Mouse (Mus musculus) forebrain, embryonic 15.5 days (tissue): ENCODE results near the gene Ndufv3. TPM values are rescaled to one million over a fixed set of nuclear protein-coding genes. Genes with fewer than 3 reads are reported as not detected.

ENCODE experiments used
- ATAC-seq: fragments of 200-750 bp; cut with Nextera tagmentation; replicated peaks from 2 replicates; pipeline ENCODE4 v1.8.0; 2017; ENCODE audit warnings: mild to moderate bottlenecking, moderate TSS enrichment, moderate library complexity
- H3K27ac ChIP-seq: fragments of 300-500 bp; sonication (generic); replicated peaks from 2 replicates; pipeline ENCODE4 v1.5.1; 2015; ENCODE audit warnings: mild to moderate bottlenecking, inconsistent platforms
- H3K27me3 ChIP-seq: fragments of 300-500 bp; sonication (generic); 2 replicates; pipeline ENCODE4 v1.6.1; 2015; ENCODE audit warnings: inconsistent platforms
- H3K36me3 ChIP-seq: fragments of 300-500 bp; sonication (generic); 2 replicates; pipeline ENCODE4 v1.6.1; 2015; ENCODE audit warnings: mild to moderate bottlenecking, inconsistent platforms
- H3K4me1 ChIP-seq: fragments of 300-500 bp; sonication (generic); 2 replicates; pipeline ENCODE4 v1.6.1; 2015; ENCODE audit warnings: inconsistent platforms
- H3K4me2 ChIP-seq: fragments of 300-500 bp; sonication (generic); replicated peaks from 2 replicates; pipeline ENCODE4 v1.6.1; 2015; ENCODE audit warnings: mild to moderate bottlenecking, inconsistent platforms
- H3K4me3 ChIP-seq: fragments of 300-500 bp; sonication (generic); 2 replicates; pipeline ENCODE4 v1.5.1; 2015; ENCODE audit warnings: mild to moderate bottlenecking, inconsistent platforms
- H3K9ac ChIP-seq: fragments of 300-500 bp; sonication (generic); replicated peaks from 2 replicates; pipeline ENCODE4 v1.6.1; 2015; ENCODE audit warnings: mild to moderate bottlenecking, inconsistent platforms
- H3K9me3 ChIP-seq: fragments of 300-500 bp; sonication (generic); 2 replicates; pipeline ENCODE4 v1.6.1; 2016; ENCODE audit warnings: inconsistent platforms
- WGBS: fragments of 180-500 bp; shearing (Covaris S2); methylation state at CpG from one replicate; pipeline ENCODE4 v1.1.7; 2015; ENCODE audit warnings: mixed read lengths; 5-methylcytosine and 5-hydroxymethylcytosine counted together
- polyA plus RNA-seq: library from polyadenylated mRNA; unstranded; fragments of >200 nt; fragmentation: Nextera tagmentation; extraction: Ambion mirVana; gene quantifications from 2 replicates; pipeline ENCODE4 v1.2.1, GENCODE M21; 2015

Gene Ndufv3
- polyA plus RNA-seq, 1 experiment from 2014 or later: 334 TPM

DNA sequence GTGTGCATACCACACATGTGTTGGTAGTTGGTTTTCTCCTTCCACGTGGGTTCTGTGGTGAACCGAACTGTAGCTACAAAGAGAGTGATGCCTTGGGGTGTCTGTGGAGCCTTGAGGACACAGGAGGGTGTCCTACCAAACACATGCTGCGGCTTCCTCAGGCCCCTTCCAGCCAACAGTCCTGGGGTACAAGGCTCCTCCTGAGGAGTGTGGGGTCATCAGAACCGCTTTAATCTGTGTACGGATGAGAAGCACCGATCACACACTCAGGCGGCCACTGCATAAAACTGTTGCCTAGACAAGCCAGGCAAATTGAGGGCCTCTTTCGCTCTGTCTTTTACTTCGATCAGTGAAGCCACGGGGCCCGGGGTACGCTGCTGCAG, 43.7 kb downstream of the Ndufv3 start:
- H3K9ac ChIP-seq: peak overlapping the region; percentile 56
- no peaks in the 10 kb centered on the region for H3K9me3 ChIP-seq
- 0 out of 2 replicates have a peak, but pooled peaks have one; percentile 4 for ATAC-seq
- H3K36me3 ChIP-seq: no peaks in the 10 kb centered on the region
- H3K4me2 ChIP-seq: peak overlapping the region; percentile 48
- peaks cover 35% of the 10 kb centered on the region for H3K4me1 ChIP-seq
- WGBS: 20% methylated on average over 12 of the region's 12 CpGs
- no peaks in the 10 kb centered on the region for H3K27me3 ChIP-seq
- H3K4me3 ChIP-seq: peak overlapping the region; percentile 78
- peak overlapping the region; percentile 92 for H3K27ac ChIP-seq

DNA sequence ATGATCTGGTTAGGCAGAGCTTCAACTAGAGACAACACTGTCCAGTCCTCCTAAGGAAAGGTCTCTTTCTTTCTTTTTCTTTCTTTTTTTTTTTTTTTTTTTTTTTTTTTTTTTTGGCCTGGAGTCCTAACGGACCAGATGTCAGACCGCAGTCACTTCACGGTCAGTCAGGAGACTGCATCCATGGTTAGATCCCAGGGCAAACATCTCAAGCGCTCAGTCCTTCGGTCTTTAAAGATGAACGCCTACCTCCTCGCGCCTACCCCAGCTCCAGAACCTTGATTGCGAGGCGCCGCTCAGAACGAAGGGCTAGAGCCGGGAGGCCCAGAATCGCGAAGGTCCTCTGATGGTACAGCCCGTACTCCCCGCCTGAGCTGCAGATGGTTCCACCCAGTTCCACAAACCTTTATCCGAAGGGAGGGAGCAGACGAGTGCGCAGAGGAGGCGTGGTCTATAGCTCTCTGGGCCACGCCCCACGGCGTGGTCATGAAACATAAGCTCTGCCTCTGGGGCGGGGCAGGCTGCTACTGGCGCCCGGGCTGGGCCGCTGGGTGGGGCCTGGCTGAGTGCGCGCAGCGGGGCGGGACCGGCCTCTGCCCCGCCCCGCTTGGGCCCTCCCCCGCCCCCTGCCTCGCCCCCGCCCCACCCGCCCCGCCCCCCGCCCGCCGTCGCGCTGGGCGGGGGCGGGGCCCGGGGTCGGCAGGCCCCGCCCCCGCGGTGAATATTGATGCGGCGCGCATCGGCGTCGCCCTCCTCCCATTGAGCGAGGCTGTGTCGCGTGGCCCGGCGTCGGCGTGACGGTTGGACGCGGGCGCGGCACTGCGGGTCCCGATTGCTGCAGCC, 44.3 kb downstream of the Ndufv3 start, which contains the start of gene Pknox1:
TSS of gene Pknox1 (plus strand) at position 720 of the 843 bp plus-strand sequence.
- Histone ChIP-seq H3K9me3 (no peaks in the 10 kb centered on the region), H3K9ac (peak within 1 kb of the TSS; percentile 89), H3K27ac (peak within 1 kb of the TSS; percentile 99), H3K4me2 (peak within 1 kb of the TSS; percentile 84), H3K27me3 (no peaks in the 10 kb centered on the region), H3K4me1 (peaks cover 41% of the 10 kb centered on the region), H3K36me3 (no peaks in the 10 kb centered on the region), H3K4me3 (peak within 1 kb of the TSS; percentile 78)
- peak; percentile 97 for ATAC-seq
- under 1% methylated on average over 38 of the region's 72 CpGs for WGBS

GRCm38 (mm10) chr17:31564858-31565140, 44.9 kb downstream of the Ndufv3 start:
- H3K36me3 ChIP-seq: no peaks in the 10 kb centered on the region
- H3K4me1 ChIP-seq: peaks cover 47% of the 10 kb centered on the region
- no peaks in the 10 kb centered on the region for H3K9me3 ChIP-seq
- H3K4me3 ChIP-seq: peak overlapping the region; percentile 78
- under 1% methylated on average over 26 of the region's 44 CpGs for WGBS
- peak overlapping the region; percentile 89 for H3K9ac ChIP-seq
- peak overlapping the region; percentile 99 for H3K27ac ChIP-seq
- no peak for ATAC-seq
- no peaks in the 10 kb centered on the region for H3K27me3 ChIP-seq
- peak overlapping the region; percentile 84 for H3K4me2 ChIP-seq

GRCm38 (mm10) chr17:31565141-31566056, 45.5 kb downstream of the Ndufv3 start:
- Histone ChIP-seq H3K9me3 (no peaks in the 10 kb centered on the region), H3K36me3 (no peaks in the 10 kb centered on the region), H3K4me3 (peak overlapping the region; percentile 78), H3K27me3 (no peaks in the 10 kb centered on the region), H3K27ac (peak overlapping the region; percentile 99), H3K4me1 (peaks cover 51% of the 10 kb centered on the region), H3K4me2 (peak overlapping the region; percentile 84), H3K9ac (peak overlapping the region; percentile 89)
- peak; percentile 60 for ATAC-seq
- WGBS: under 1% methylated on average over 72 of the region's 88 CpGs

DNA sequence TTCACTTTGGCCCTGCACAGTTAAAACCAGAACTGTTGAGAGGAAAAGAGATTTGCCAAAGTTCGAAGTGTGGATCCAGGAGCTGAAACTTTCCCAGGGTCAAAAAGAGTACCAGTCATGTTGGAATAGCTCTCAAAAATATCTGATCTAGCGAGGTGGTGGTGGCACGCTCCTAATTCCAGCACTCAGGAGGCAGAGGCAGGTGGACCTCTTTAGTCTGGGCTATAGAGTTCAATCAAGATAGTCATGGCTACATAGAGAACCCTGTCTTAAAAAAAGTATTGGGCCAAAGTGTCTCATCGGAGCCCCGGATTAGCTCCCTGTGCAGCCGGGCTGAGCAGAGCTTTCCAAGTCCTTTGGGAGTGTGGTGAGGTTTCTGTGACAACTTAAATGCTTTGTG, 46.4 kb downstream of the Ndufv3 start:
- Histone ChIP-seq H3K4me2 (peak overlapping the region; percentile 84), H3K36me3 (no peaks in the 10 kb centered on the region), H3K4me3 (peak overlapping the region; percentile 78), H3K27ac (peak overlapping the region; percentile 99), H3K9me3 (no peaks in the 10 kb centered on the region), H3K9ac (peak overlapping the region; percentile 89), H3K27me3 (no peaks in the 10 kb centered on the region), H3K4me1 (peaks cover 51% of the 10 kb centered on the region)
- no peak for ATAC-seq
- 58% methylated on average over 6 of the region's 6 CpGs for WGBS

- Histone ChIP-seq H3K9ac (no peak overlapping the region), H3K27me3 (no peaks in the 10 kb centered on the region), H3K36me3 (no peaks in the 10 kb centered on the region), H3K4me3 (no peak overlapping the region), H3K4me1 (peaks cover 48% of the 10 kb centered on the region), H3K27ac (no peak overlapping the region), H3K9me3 (no peaks in the 10 kb centered on the region), H3K4me2 (no peak overlapping the region)
- WGBS: 100% methylated on average over 1 of the region's 1 CpGs
- ATAC-seq: no peak
These were observed 49.8 kb downstream of the Ndufv3 start for GRCm38 (mm10) chr17:31569756-31570155.

DNA sequence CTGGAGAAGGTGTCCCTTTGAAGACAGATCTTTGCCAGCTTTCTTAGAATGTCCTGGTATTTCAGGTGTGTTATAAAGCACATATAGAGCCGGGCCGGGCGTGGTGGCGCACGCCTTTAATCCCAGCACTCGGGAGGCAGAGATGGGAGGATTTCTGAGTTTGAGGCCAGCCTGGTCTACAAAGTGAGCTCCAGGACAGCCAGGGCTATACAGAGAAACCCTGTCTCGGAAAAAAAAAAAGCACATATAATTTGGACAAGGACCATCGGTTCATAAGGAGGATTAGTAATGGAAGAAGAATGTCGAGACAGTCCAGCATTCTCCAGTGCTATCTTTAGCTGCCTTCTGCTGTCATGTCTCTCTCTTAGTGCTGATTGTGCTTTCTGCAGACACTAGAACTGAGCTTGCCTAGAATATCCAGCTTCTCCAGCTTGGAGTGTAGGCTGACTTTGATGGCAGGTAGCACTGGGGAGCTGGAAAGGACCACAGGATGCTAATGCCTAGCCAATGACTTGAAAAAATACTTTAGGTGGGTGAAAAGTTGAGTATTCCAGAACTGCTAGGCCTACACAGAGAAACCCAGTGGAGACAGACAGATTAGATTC, 50.5 kb downstream of the Ndufv3 start:
- H3K9ac ChIP-seq: no peak overlapping the region
- peaks cover 48% of the 10 kb centered on the region for H3K4me1 ChIP-seq
- no peak overlapping the region for H3K27ac ChIP-seq
- H3K9me3 ChIP-seq: no peaks in the 10 kb centered on the region
- H3K36me3 ChIP-seq: no peaks in the 10 kb centered on the region
- no peaks in the 10 kb centered on the region for H3K27me3 ChIP-seq
- H3K4me3 ChIP-seq: no peak overlapping the region
- H3K4me2 ChIP-seq: no peak overlapping the region
- WGBS: 89% methylated on average over 9 of the region's 9 CpGs
- no peak for ATAC-seq

DNA sequence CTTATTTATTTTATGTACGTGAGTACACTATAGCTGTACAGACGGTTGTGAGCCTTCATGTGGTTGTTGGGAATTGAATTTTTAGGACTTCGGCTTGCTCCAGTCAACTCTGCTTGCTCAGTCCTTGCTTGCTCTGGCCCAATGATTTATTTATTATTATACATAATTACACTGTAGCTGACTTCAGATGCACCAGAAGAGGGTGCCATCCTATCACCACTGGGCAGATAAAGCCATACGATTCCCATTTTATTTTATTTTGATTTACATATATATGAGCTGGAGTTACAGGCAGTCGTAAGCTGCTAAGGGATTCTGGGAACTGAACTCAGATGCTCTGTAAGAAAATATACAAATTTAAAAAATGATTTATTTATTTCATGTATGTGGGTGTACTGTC, 51.8 kb downstream of the Ndufv3 start:
- Histone ChIP-seq H3K27me3 (no peaks in the 10 kb centered on the region), H3K4me1 (peaks cover 37% of the 10 kb centered on the region), H3K27ac (no peak overlapping the region), H3K9ac (no peak overlapping the region), H3K36me3 (no peaks in the 10 kb centered on the region), H3K4me3 (no peak overlapping the region), H3K4me2 (no peak overlapping the region), H3K9me3 (no peaks in the 10 kb centered on the region)
- no peak for ATAC-seq
- WGBS: 84% methylated on average over 5 of the region's 5 CpGs

- Histone ChIP-seq H3K9ac (no peak overlapping the region), H3K4me3 (no peak overlapping the region), H3K4me2 (no peak overlapping the region), H3K9me3 (no peaks in the 10 kb centered on the region), H3K27ac (no peak overlapping the region), H3K36me3 (no peaks in the 10 kb centered on the region), H3K27me3 (no peaks in the 10 kb centered on the region), H3K4me1 (peaks cover 11% of the 10 kb centered on the region)
- 78% methylated on average over 7 of the region's 7 CpGs for WGBS
- no peak for ATAC-seq
These were observed 54.7 kb downstream of the Ndufv3 start for GRCm38 (mm10) chr17:31574662-31575061.

GRCm38 (mm10) chr17:31576394-31577175, 56.7 kb downstream of the Ndufv3 start:
- H3K36me3 ChIP-seq: no peaks in the 10 kb centered on the region
- H3K27me3 ChIP-seq: no peaks in the 10 kb centered on the region
- H3K9me3 ChIP-seq: no peaks in the 10 kb centered on the region
- H3K4me1 ChIP-seq: peaks cover 25% of the 10 kb centered on the region
- no peak overlapping the region for H3K9ac ChIP-seq
- ATAC-seq: no peak
- WGBS: 79% methylated on average over 10 of the region's 10 CpGs
- H3K4me3 ChIP-seq: no peak overlapping the region
- no peak overlapping the region for H3K27ac ChIP-seq
- H3K4me2 ChIP-seq: no peak overlapping the region

DNA sequence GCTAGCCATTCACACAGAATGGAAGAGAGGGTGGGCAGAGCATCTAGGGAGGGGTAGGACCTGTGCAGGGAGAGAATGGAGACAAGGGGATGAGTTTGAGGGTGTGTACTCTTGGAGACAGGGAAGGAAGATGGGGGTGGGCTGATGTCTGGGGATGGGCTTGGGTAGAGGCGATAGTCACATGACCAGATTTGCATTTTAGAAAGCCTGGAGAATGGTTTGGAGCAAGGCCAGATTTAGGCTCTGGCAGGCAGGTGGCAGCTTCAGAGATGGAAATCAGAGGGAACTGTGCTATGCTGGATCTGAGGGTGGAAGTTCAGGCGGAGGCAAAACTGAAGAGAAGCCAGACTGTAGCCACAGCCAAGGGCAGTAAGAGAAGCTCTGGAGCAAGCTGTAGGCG, 60.4 kb downstream of the Ndufv3 start:
- ATAC-seq: peak; percentile 90
- 12% methylated on average over 3 of the region's 3 CpGs for WGBS
- 0 out of 2 replicates have a peak, but pooled peaks cover 6% of the 10 kb centered on the region for H3K36me3 ChIP-seq
- H3K4me3 ChIP-seq: no peak overlapping the region
- 0 out of 2 replicates have a peak overlapping the region, but pooled peaks have one; percentile 2 for H3K9ac ChIP-seq
- H3K27me3 ChIP-seq: no peaks in the 10 kb centered on the region
- H3K27ac ChIP-seq: peak overlapping the region; percentile 85
- no peaks in the 10 kb centered on the region for H3K9me3 ChIP-seq
- H3K4me1 ChIP-seq: peaks cover 33% of the 10 kb centered on the region
- no peak overlapping the region; the same call in 1 of the 2 replicates for H3K4me2 ChIP-seq
